Mouse (Mus musculus): ENCODE measurements at regions not wholly inside any gene's neighbourhood (a gene's known extent, or its start where the extent isn't known, plus 50 kb on each side); places are given as distances from the start of the nearest gene placed in this dataset.

- no peak for TF ChIP-seq POLR2A (IDR thresholded peaks at IDR 0.05; ENCODE audit: insufficient read depth, low read length)
- TF ChIP-seq CTCF (IDR thresholded peaks at IDR 0.05; ENCODE audit: low read depth, low read length): no peak
- no peak for TF ChIP-seq EP300 (IDR thresholded peaks at IDR 0.05; ENCODE audit: insufficient read depth, low read depth, low read length)
- no peaks in the 10 kb centered on the region; the same call in 1 of the 2 replicates for H3K27me3 ChIP-seq (ENCODE audit: control insufficient read depth, insufficient read depth, low read length, poor library complexity, severe bottlenecking)
- no peak overlapping the region for H3K9ac ChIP-seq (ENCODE audit: low read depth, poor library complexity, severe bottlenecking)
- no peak overlapping the region for H3K4me3 ChIP-seq (ENCODE audit: low read depth, low read length)
- H3K27ac ChIP-seq (ENCODE audit: insufficient read depth, low read length): no peak overlapping the region
- no peaks in the 10 kb centered on the region for H3K4me1 ChIP-seq (ENCODE audit: control insufficient read depth, insufficient read depth, low read length)
- peaks cover 5% of the 10 kb centered on the region for H3K9me3 ChIP-seq (replicated peaks; ENCODE audit: control insufficient read depth, insufficient read depth, low read length, poor library complexity, severe bottlenecking)
- H3K36me3 ChIP-seq (ENCODE audit: control insufficient read depth, insufficient read depth, low read length, poor library complexity, severe bottlenecking): no peaks in the 10 kb centered on the region
Observed at GRCm38 (mm10) chr11:56254437-56254836, 213.6 kb upstream of the Nmur2 start.

- Histone ChIP-seq H3K27me3 (ENCODE audit: control insufficient read depth, insufficient read depth, low read length, poor library complexity, severe bottlenecking) (no peaks in the 10 kb centered on the region), H3K27ac (ENCODE audit: insufficient read depth, low read length) (no peak overlapping the region), H3K9ac (ENCODE audit: low read depth, poor library complexity, severe bottlenecking) (no peak overlapping the region), H3K4me3 (ENCODE audit: low read depth, low read length) (no peak overlapping the region), H3K9me3 (replicated peaks; ENCODE audit: control insufficient read depth, insufficient read depth, low read length, poor library complexity, severe bottlenecking) (peaks cover 5% of the 10 kb centered on the region), H3K4me1 (ENCODE audit: control insufficient read depth, insufficient read depth, low read length) (no peaks in the 10 kb centered on the region), H3K36me3 (ENCODE audit: control insufficient read depth, insufficient read depth, low read length, poor library complexity, severe bottlenecking) (no peaks in the 10 kb centered on the region)
- TF ChIP-seq CTCF (IDR thresholded peaks at IDR 0.05; ENCODE audit: low read depth, low read length): no peak
- no peak for TF ChIP-seq POLR2A (IDR thresholded peaks at IDR 0.05; ENCODE audit: insufficient read depth, low read length)
- TF ChIP-seq EP300 (IDR thresholded peaks at IDR 0.05; ENCODE audit: insufficient read depth, low read depth, low read length): no peak
Observed at GRCm38 (mm10) chr11:56247333-56247823, 206.6 kb upstream of the Nmur2 start.

GRCm38 (mm10) chr11:56246549-56247332 is 205.9 kb upstream of the Nmur2 start:
- peaks cover 5% of the 10 kb centered on the region for H3K9me3 ChIP-seq (replicated peaks; ENCODE audit: control insufficient read depth, insufficient read depth, low read length, poor library complexity, severe bottlenecking)
- H3K27ac ChIP-seq (ENCODE audit: insufficient read depth, low read length): no peak overlapping the region
- H3K27me3 ChIP-seq (ENCODE audit: control insufficient read depth, insufficient read depth, low read length, poor library complexity, severe bottlenecking): no peaks in the 10 kb centered on the region
- no peak overlapping the region for H3K4me3 ChIP-seq (ENCODE audit: low read depth, low read length)
- no peaks in the 10 kb centered on the region for H3K4me1 ChIP-seq (ENCODE audit: control insufficient read depth, insufficient read depth, low read length)
- H3K36me3 ChIP-seq (ENCODE audit: control insufficient read depth, insufficient read depth, low read length, poor library complexity, severe bottlenecking): no peaks in the 10 kb centered on the region
- TF ChIP-seq EP300 (IDR thresholded peaks at IDR 0.05; ENCODE audit: insufficient read depth, low read depth, low read length) (no peak), POLR2A (IDR thresholded peaks at IDR 0.05; ENCODE audit: insufficient read depth, low read length) (no peak), CTCF (IDR thresholded peaks at IDR 0.05; ENCODE audit: low read depth, low read length) (no peak)
- no peak overlapping the region for H3K9ac ChIP-seq (ENCODE audit: low read depth, poor library complexity, severe bottlenecking)

GRCm38 (mm10) chr11:56244951-56245350 is 204.1 kb upstream of the Nmur2 start:
- Histone ChIP-seq H3K4me1 (ENCODE audit: control insufficient read depth, insufficient read depth, low read length) (no peaks in the 10 kb centered on the region), H3K27me3 (ENCODE audit: control insufficient read depth, insufficient read depth, low read length, poor library complexity, severe bottlenecking) (no peaks in the 10 kb centered on the region), H3K9me3 (replicated peaks; ENCODE audit: control insufficient read depth, insufficient read depth, low read length, poor library complexity, severe bottlenecking) (peaks cover 4% of the 10 kb centered on the region), H3K36me3 (ENCODE audit: control insufficient read depth, insufficient read depth, low read length, poor library complexity, severe bottlenecking) (no peaks in the 10 kb centered on the region), H3K27ac (ENCODE audit: insufficient read depth, low read length) (no peak overlapping the region), H3K9ac (ENCODE audit: low read depth, poor library complexity, severe bottlenecking) (no peak overlapping the region), H3K4me3 (ENCODE audit: low read depth, low read length) (no peak overlapping the region)
- TF ChIP-seq EP300 (IDR thresholded peaks at IDR 0.05; ENCODE audit: insufficient read depth, low read depth, low read length) (no peak), CTCF (IDR thresholded peaks at IDR 0.05; ENCODE audit: low read depth, low read length) (no peak), POLR2A (IDR thresholded peaks at IDR 0.05; ENCODE audit: insufficient read depth, low read length) (no peak)

GRCm38 (mm10) chr11:56243447-56243846 is 202.6 kb upstream of the Nmur2 start:
- Histone ChIP-seq H3K4me3 (ENCODE audit: low read depth, low read length) (no peak overlapping the region), H3K9me3 (replicated peaks; ENCODE audit: control insufficient read depth, insufficient read depth, low read length, poor library complexity, severe bottlenecking) (no peaks in the 10 kb centered on the region), H3K27me3 (ENCODE audit: control insufficient read depth, insufficient read depth, low read length, poor library complexity, severe bottlenecking) (no peaks in the 10 kb centered on the region), H3K36me3 (ENCODE audit: control insufficient read depth, insufficient read depth, low read length, poor library complexity, severe bottlenecking) (no peaks in the 10 kb centered on the region), H3K9ac (ENCODE audit: low read depth, poor library complexity, severe bottlenecking) (no peak overlapping the region), H3K4me1 (ENCODE audit: control insufficient read depth, insufficient read depth, low read length) (no peaks in the 10 kb centered on the region), H3K27ac (ENCODE audit: insufficient read depth, low read length) (no peak overlapping the region)
- no peak for TF ChIP-seq CTCF (IDR thresholded peaks at IDR 0.05; ENCODE audit: low read depth, low read length)
- no peak for TF ChIP-seq POLR2A (IDR thresholded peaks at IDR 0.05; ENCODE audit: insufficient read depth, low read length)
- no peak for TF ChIP-seq EP300 (IDR thresholded peaks at IDR 0.05; ENCODE audit: insufficient read depth, low read depth, low read length)

GRCm38 (mm10) chr11:56238745-56239144 is 197.9 kb upstream of the Nmur2 start:
- Histone ChIP-seq H3K36me3 (ENCODE audit: control insufficient read depth, insufficient read depth, low read length, poor library complexity, severe bottlenecking) (no peaks in the 10 kb centered on the region), H3K4me1 (ENCODE audit: control insufficient read depth, insufficient read depth, low read length) (no peaks in the 10 kb centered on the region), H3K4me3 (ENCODE audit: low read depth, low read length) (no peak overlapping the region), H3K27me3 (ENCODE audit: control insufficient read depth, insufficient read depth, low read length, poor library complexity, severe bottlenecking) (no peaks in the 10 kb centered on the region), H3K9me3 (replicated peaks; ENCODE audit: control insufficient read depth, insufficient read depth, low read length, poor library complexity, severe bottlenecking) (no peaks in the 10 kb centered on the region), H3K9ac (ENCODE audit: low read depth, poor library complexity, severe bottlenecking) (no peak overlapping the region), H3K27ac (ENCODE audit: insufficient read depth, low read length) (no peak overlapping the region)
- TF ChIP-seq EP300 (IDR thresholded peaks at IDR 0.05; ENCODE audit: insufficient read depth, low read depth, low read length) (no peak), POLR2A (IDR thresholded peaks at IDR 0.05; ENCODE audit: insufficient read depth, low read length) (no peak), CTCF (IDR thresholded peaks at IDR 0.05; ENCODE audit: low read depth, low read length) (no peak)

All from ES-Bruce4 (cell line).